Mouse (Mus musculus): ENCODE measurements around the gene Edrf1. TPM values are rescaled to one million over a fixed set of nuclear protein-coding genes. Genes with fewer than 3 reads are reported as not detected.

The Edrf1 gene
- total and polyA plus RNA-seq, 2 experiments, result 8.0 to 18.7 TPM

DNA sequence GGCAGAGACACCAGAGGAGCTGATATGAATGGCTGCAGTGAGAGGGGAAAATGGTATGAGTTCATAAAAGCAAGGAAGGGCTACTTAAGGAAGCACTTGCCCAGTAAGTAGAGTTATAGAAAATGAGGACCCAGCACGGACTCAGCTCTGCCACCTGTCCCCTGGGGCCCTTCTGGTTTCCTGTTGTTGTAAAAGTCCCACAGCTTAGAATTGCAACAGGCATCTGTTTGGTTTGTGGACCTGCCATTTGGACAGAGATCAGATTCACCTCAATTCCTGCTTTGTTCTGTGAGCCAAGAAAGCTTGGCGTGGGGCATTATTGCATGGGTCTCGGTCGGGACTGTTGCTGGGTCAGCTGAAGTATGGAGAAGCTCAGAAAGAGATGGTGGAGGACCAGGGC, 78.0 kb downstream of the Edrf1 start:
- peak; percentile 96 for DNase-seq (ENCODE audit: extremely low read depth, low read depth, low spot score)
- Histone ChIP-seq H3K4me1 (ENCODE audit: control insufficient read depth, insufficient read depth, low read length) (peaks cover 25% of the 10 kb centered on the region), H3K27ac (replicated peaks; ENCODE audit: insufficient read depth, low read depth, low read length) (peak overlapping the region; percentile 76), H3K27me3 (ENCODE audit: control insufficient read depth, insufficient read depth, low read length) (no peaks in the 10 kb centered on the region), H3K79me2 (ENCODE audit: control insufficient read depth, insufficient read depth, low read length) (peaks cover 5% of the 10 kb centered on the region; the same call in 1 of the 2 replicates), H3K4me3 (ENCODE audit: insufficient read depth, low read depth, low read length) (no peak overlapping the region), H3K9ac (ENCODE audit: low read depth, low read length) (no peak overlapping the region), H3K36me3 (ENCODE audit: control insufficient read depth, insufficient read depth, low read length) (peaks cover 44% of the 10 kb centered on the region)
- 30% methylated on average over 4 of the region's 4 CpGs for WGBS
- no peak for TF ChIP-seq POLR2A (IDR thresholded peaks at IDR 0.05; ENCODE audit: extremely low read depth, insufficient read depth, low read length)
- TF ChIP-seq CTCF (IDR thresholded peaks at IDR 0.05; ENCODE audit: low read depth, low read length), result no peak

GRCm38 (mm10) chr7:133718580-133718979, 81.2 kb downstream of the Edrf1 start:
- peaks cover 59% of the 10 kb centered on the region for H3K36me3 ChIP-seq (ENCODE audit: control insufficient read depth, insufficient read depth, low read length)
- H3K9ac ChIP-seq (ENCODE audit: low read depth, low read length), result no peak overlapping the region
- peak; percentile 19 for DNase-seq (ENCODE audit: extremely low read depth, low read depth, low spot score)
- H3K27ac ChIP-seq (replicated peaks; ENCODE audit: insufficient read depth, low read depth, low read length), result no peak overlapping the region
- H3K27me3 ChIP-seq (ENCODE audit: control insufficient read depth, insufficient read depth, low read length), result no peaks in the 10 kb centered on the region
- H3K4me3 ChIP-seq (ENCODE audit: insufficient read depth, low read depth, low read length), result no peak overlapping the region
- TF ChIP-seq CTCF (IDR thresholded peaks at IDR 0.05; ENCODE audit: low read depth, low read length), result no peak
- TF ChIP-seq POLR2A (IDR thresholded peaks at IDR 0.05; ENCODE audit: extremely low read depth, insufficient read depth, low read length), result no peak
- H3K4me1 ChIP-seq (ENCODE audit: control insufficient read depth, insufficient read depth, low read length), result peaks cover 20% of the 10 kb centered on the region
- H3K79me2 ChIP-seq (ENCODE audit: control insufficient read depth, insufficient read depth, low read length), result peaks cover 5% of the 10 kb centered on the region; the same call in 1 of the 2 replicates
- WGBS, result 96% methylated on average over 1 of the region's 1 CpGs

DNA sequence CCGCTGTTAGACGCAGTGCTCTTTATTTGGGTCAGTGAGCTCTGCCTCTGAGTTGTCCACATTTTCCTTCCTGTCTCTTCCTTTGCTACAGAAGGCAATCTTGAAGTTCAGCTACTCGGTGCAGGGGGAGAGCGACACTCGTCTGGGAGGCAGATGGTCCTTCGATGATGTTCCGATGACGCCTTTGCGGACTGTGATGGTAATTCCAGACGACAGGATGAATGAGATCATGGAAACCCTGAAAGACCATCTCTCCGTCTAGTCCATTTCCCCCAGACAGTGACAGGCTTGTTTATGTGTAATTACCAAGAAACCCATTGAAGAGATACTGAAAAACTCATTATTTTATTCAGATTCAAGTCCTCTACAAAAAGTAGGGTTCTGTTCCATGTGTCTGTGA, 83.3 kb downstream of the Edrf1 start:
- H3K36me3 ChIP-seq (ENCODE audit: control insufficient read depth, insufficient read depth, low read length), result peaks cover 59% of the 10 kb centered on the region
- H3K9ac ChIP-seq (ENCODE audit: low read depth, low read length), result no peak overlapping the region
- H3K79me2 ChIP-seq (ENCODE audit: control insufficient read depth, insufficient read depth, low read length), result peaks cover 5% of the 10 kb centered on the region; the same call in 1 of the 2 replicates
- WGBS, result 91% methylated on average over 11 of the region's 11 CpGs
- no peaks in the 10 kb centered on the region for H3K27me3 ChIP-seq (ENCODE audit: control insufficient read depth, insufficient read depth, low read length)
- no peak for DNase-seq (ENCODE audit: extremely low read depth, low read depth, low spot score)
- peaks cover 5% of the 10 kb centered on the region for H3K4me1 ChIP-seq (ENCODE audit: control insufficient read depth, insufficient read depth, low read length)
- H3K4me3 ChIP-seq (ENCODE audit: insufficient read depth, low read depth, low read length), result no peak overlapping the region
- TF ChIP-seq POLR2A (IDR thresholded peaks at IDR 0.05; ENCODE audit: extremely low read depth, insufficient read depth, low read length), result no peak
- TF ChIP-seq CTCF (IDR thresholded peaks at IDR 0.05; ENCODE audit: low read depth, low read length), result no peak
- no peak overlapping the region for H3K27ac ChIP-seq (replicated peaks; ENCODE audit: insufficient read depth, low read depth, low read length)

Other genes with a start within 250 kb of the Edrf1 start
- not detected in 2 replicates for gene Tex36, start 35.4 kb upstream of the Edrf1 start, total RNA-seq (2014; rRNA removed)
- not detected in 2 replicates for gene Tex36, start 35.4 kb upstream of the Edrf1 start, polyA plus RNA-seq (2012; rRNA removed)
- gene Mmp21, start 42.5 kb downstream of the Edrf1 start, total RNA-seq (2014; rRNA removed), result not detected in 2 replicates
- gene Mmp21, start 42.5 kb downstream of the Edrf1 start, polyA plus RNA-seq (2012; rRNA removed), result not detected in 2 replicates
- 72.8 and 76.0 TPM in 2 replicates for gene Bccip, start 71.8 kb downstream of the Edrf1 start, total RNA-seq (2014; rRNA removed)
- gene Bccip, start 71.8 kb downstream of the Edrf1 start, polyA plus RNA-seq (2012; rRNA removed), result 32.1 and 32.2 TPM in 2 replicates
- 21.6 and 26.6 TPM in 2 replicates for gene Uros, start 72.5 kb downstream of the Edrf1 start, total RNA-seq (2014; rRNA removed)
- gene Uros, start 72.5 kb downstream of the Edrf1 start, polyA plus RNA-seq (2012; rRNA removed), result 21.4 and 23.9 TPM in 2 replicates
- gene Fank1, start 139.3 kb downstream of the Edrf1 start, total RNA-seq (2014; rRNA removed), result not detected in 2 replicates
- gene Fank1, start 139.3 kb downstream of the Edrf1 start, polyA plus RNA-seq (2012; rRNA removed), result not detected in 2 replicates
- gene Dhx32, start 145.2 kb downstream of the Edrf1 start, total RNA-seq (2014; rRNA removed), result 24.0 and 27.7 TPM in 2 replicates
- 15.8 and 17.0 TPM in 2 replicates for gene Dhx32, start 145.2 kb downstream of the Edrf1 start, polyA plus RNA-seq (2012; rRNA removed)

Measured in liver, adult 2 months (tissue).